Mouse (Mus musculus): ENCODE measurements at regions not wholly inside any gene's neighbourhood (a gene's known extent, or its start where the extent isn't known, plus 50 kb on each side); places are given as distances from the start of the nearest gene placed in this dataset.

DNA sequence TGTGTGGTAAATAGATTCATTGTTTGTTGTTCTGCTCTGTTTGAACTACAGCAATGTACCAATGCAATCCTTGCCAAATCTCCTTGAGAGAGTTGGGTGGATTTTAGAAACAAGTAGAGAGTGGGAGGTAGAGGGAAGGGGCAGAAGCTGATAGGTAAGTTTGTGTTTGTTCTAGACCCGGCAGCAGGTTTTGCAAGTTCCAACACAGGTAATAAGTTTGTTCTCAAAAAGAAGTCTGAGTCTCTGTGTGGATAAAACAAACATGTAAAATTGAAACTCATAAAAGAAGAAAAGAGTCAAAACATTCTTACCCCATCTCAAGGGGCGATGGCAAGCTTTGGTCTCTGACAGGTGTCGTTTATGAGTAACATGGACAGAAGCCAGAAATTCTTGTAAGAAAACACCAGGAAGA is 788.3 kb upstream of the Alcam start:
- H3K4me2 ChIP-seq (ENCODE audit: low read length): no peak overlapping the region
- H3K4me1 ChIP-seq (ENCODE audit: control insufficient read depth, insufficient read depth, low read length): no peaks in the 10 kb centered on the region
- DNase-seq (ENCODE audit: low spot score) (no peak), ATAC-seq (no peak)
- H3K27me3 ChIP-seq (replicated peaks; ENCODE audit: control insufficient read depth, insufficient read depth, low read length): no peaks in the 10 kb centered on the region
- no peaks in the 10 kb centered on the region for H3K9me3 ChIP-seq (replicated peaks; ENCODE audit: control insufficient read depth, low read length)
- H3K27ac ChIP-seq (ENCODE audit: low read depth, low read length): no peak overlapping the region
- 85% methylated on average over 3 of the region's 3 CpGs for WGBS
- no peaks in the 10 kb centered on the region for H3K36me3 ChIP-seq (ENCODE audit: control insufficient read depth, insufficient read depth, low read length)
- H3K4me3 ChIP-seq (ENCODE audit: low read depth, low read length): no peak overlapping the region
- H3K9ac ChIP-seq (ENCODE audit: low read length): no peak overlapping the region

DNA sequence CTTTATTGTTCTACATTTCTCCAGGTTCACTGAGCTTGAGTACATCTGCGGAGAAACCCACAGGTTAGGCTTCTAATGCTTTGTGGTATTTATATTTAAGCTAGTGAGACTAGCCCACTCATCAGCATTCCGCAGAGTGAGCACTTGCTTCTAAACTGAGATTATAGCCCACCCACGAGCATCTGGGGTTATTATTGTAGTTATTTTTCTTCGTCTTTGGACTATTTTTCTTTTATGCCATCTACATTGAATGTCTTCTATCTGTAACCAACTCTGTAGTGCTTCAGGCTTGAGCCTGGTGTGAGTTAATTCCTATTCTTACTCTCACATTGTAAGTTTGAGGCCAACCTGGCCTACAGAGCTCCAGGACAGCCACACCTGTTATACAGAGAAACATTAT is 765.0 kb upstream of the Alcam start:
- Histone ChIP-seq H3K4me1 (ENCODE audit: control insufficient read depth, insufficient read depth, low read length) (no peaks in the 10 kb centered on the region), H3K36me3 (ENCODE audit: control insufficient read depth, insufficient read depth, low read length) (no peaks in the 10 kb centered on the region), H3K4me2 (ENCODE audit: low read length) (no peak overlapping the region), H3K27ac (ENCODE audit: low read depth, low read length) (no peak overlapping the region), H3K9ac (ENCODE audit: low read length) (no peak overlapping the region), H3K27me3 (replicated peaks; ENCODE audit: control insufficient read depth, insufficient read depth, low read length) (no peaks in the 10 kb centered on the region), H3K9me3 (replicated peaks; ENCODE audit: control insufficient read depth, low read length) (no peaks in the 10 kb centered on the region), H3K4me3 (ENCODE audit: low read depth, low read length) (no peak overlapping the region)
- DNase-seq (ENCODE audit: low spot score) (no peak), ATAC-seq (no peak)
- WGBS: 77% methylated on average over 4 of the region's 4 CpGs

DNA sequence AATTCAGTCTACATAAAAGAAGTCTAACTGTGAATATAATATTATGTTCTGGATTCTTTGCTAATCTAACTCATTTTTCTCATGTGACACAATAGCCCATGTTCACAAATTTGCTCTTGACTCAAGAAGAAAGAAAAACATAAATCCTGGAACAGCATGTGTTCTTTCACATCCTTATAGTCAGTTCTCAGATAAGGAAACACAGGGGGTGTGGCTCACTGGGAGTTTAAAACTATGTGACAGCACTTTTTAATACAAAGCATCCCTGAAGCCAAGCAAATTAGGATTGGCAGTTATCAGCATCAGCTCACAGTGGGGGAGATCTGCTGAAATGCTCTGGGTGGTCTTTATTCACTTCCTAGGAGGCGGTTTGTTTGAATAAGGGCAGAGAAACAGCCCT is 747.6 kb upstream of the Alcam start:
- no peaks in the 10 kb centered on the region for H3K4me1 ChIP-seq (ENCODE audit: control insufficient read depth, insufficient read depth, low read length)
- H3K9me3 ChIP-seq (replicated peaks; ENCODE audit: control insufficient read depth, low read length): no peaks in the 10 kb centered on the region
- H3K4me2 ChIP-seq (ENCODE audit: low read length): no peak overlapping the region
- peak; percentile 3 for DNase-seq (ENCODE audit: low spot score)
- ATAC-seq: no peak
- WGBS: 13% methylated on average over 1 of the region's 1 CpGs
- no peak overlapping the region for H3K4me3 ChIP-seq (ENCODE audit: low read depth, low read length)
- no peaks in the 10 kb centered on the region for H3K36me3 ChIP-seq (ENCODE audit: control insufficient read depth, insufficient read depth, low read length)
- no peak overlapping the region for H3K27ac ChIP-seq (ENCODE audit: low read depth, low read length)
- no peaks in the 10 kb centered on the region for H3K27me3 ChIP-seq (replicated peaks; ENCODE audit: control insufficient read depth, insufficient read depth, low read length)
- no peak overlapping the region for H3K9ac ChIP-seq (ENCODE audit: low read length)

GRCm38 (mm10) chr16:53186444-53186843 is 732.6 kb upstream of the Alcam start:
- Histone ChIP-seq H3K9me3 (replicated peaks; ENCODE audit: control insufficient read depth, low read length) (no peaks in the 10 kb centered on the region), H3K27me3 (replicated peaks; ENCODE audit: control insufficient read depth, insufficient read depth, low read length) (no peaks in the 10 kb centered on the region), H3K4me1 (ENCODE audit: control insufficient read depth, insufficient read depth, low read length) (no peaks in the 10 kb centered on the region), H3K9ac (ENCODE audit: low read length) (no peak overlapping the region), H3K27ac (ENCODE audit: low read depth, low read length) (no peak overlapping the region), H3K4me3 (ENCODE audit: low read depth, low read length) (no peak overlapping the region), H3K4me2 (ENCODE audit: low read length) (no peak overlapping the region), H3K36me3 (ENCODE audit: control insufficient read depth, insufficient read depth, low read length) (no peaks in the 10 kb centered on the region)
- DNase-seq (ENCODE audit: low spot score) (no peak), ATAC-seq (no peak)
- WGBS: 74% methylated on average over 3 of the region's 3 CpGs

DNA sequence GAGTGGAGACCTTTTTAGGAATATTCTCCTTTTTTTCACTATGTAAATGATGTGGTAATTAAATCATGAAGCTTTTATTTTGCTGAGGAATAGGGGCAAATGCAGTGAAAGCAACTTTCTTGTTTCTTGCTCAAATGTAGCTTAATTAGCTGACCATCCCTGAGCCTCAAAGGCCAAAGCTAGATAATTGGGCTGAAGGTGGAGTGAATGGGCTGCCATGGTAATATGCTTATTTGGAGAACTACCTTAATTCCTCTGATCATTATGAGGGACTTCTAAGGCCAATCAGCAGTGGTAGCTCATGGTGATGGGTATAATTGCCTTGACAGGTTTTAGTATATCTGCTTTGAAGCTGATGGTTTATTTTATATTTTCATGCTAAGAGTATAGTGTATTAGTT is 702.5 kb upstream of the Alcam start:
- no peak overlapping the region for H3K4me3 ChIP-seq (ENCODE audit: low read depth, low read length)
- no peak for DNase-seq (ENCODE audit: low spot score)
- H3K9me3 ChIP-seq (replicated peaks; ENCODE audit: control insufficient read depth, low read length): no peaks in the 10 kb centered on the region
- no peak for ATAC-seq
- H3K9ac ChIP-seq (ENCODE audit: low read length): no peak overlapping the region
- no peak overlapping the region for H3K4me2 ChIP-seq (ENCODE audit: low read length)
- H3K27ac ChIP-seq (ENCODE audit: low read depth, low read length): no peak overlapping the region
- H3K4me1 ChIP-seq (ENCODE audit: control insufficient read depth, insufficient read depth, low read length): no peaks in the 10 kb centered on the region
- H3K27me3 ChIP-seq (replicated peaks; ENCODE audit: control insufficient read depth, insufficient read depth, low read length): no peaks in the 10 kb centered on the region
- H3K36me3 ChIP-seq (ENCODE audit: control insufficient read depth, insufficient read depth, low read length): no peaks in the 10 kb centered on the region

GRCm38 (mm10) chr16:53130677-53131076 is 676.8 kb upstream of the Alcam start:
- 90% methylated on average over 2 of the region's 2 CpGs for WGBS
- H3K4me1 ChIP-seq (ENCODE audit: control insufficient read depth, insufficient read depth, low read length): no peaks in the 10 kb centered on the region
- H3K9ac ChIP-seq (ENCODE audit: low read length): no peak overlapping the region
- no peak overlapping the region for H3K4me2 ChIP-seq (ENCODE audit: low read length)
- no peak overlapping the region for H3K4me3 ChIP-seq (ENCODE audit: low read depth, low read length)
- ATAC-seq (no peak), DNase-seq (ENCODE audit: low spot score) (no peak)
- H3K36me3 ChIP-seq (ENCODE audit: control insufficient read depth, insufficient read depth, low read length): no peaks in the 10 kb centered on the region
- H3K27ac ChIP-seq (ENCODE audit: low read depth, low read length): no peak overlapping the region
- no peaks in the 10 kb centered on the region for H3K9me3 ChIP-seq (replicated peaks; ENCODE audit: control insufficient read depth, low read length)
- H3K27me3 ChIP-seq (replicated peaks; ENCODE audit: control insufficient read depth, insufficient read depth, low read length): no peaks in the 10 kb centered on the region

DNA sequence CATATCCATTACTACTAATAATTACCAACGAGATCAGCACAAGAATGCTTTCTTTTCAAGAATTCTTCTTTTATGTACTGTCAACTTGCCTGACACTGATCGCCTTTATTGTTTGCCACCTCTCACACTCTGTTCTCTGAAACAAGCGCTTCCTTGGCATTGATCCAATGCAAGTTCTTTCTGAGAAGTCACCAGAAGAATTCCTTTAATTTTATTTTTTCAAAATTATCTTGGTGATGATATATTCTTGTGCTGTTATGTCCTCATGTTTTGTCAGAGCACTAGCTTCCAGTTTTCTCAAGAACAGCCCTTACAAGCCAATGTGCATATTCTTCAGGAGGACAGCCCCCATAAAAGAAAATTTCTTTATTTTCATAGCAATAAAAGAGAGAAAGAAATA is 654.9 kb upstream of the Alcam start:
- WGBS: 59% methylated on average over 3 of the region's 3 CpGs
- H3K4me3 ChIP-seq (ENCODE audit: low read depth, low read length): no peak overlapping the region
- H3K4me1 ChIP-seq (ENCODE audit: control insufficient read depth, insufficient read depth, low read length): no peaks in the 10 kb centered on the region
- no peaks in the 10 kb centered on the region for H3K36me3 ChIP-seq (ENCODE audit: control insufficient read depth, insufficient read depth, low read length)
- ATAC-seq: no peak
- H3K27me3 ChIP-seq (replicated peaks; ENCODE audit: control insufficient read depth, insufficient read depth, low read length): no peaks in the 10 kb centered on the region
- no peak overlapping the region for H3K9ac ChIP-seq (ENCODE audit: low read length)
- no peaks in the 10 kb centered on the region for H3K9me3 ChIP-seq (replicated peaks; ENCODE audit: control insufficient read depth, low read length)
- H3K4me2 ChIP-seq (ENCODE audit: low read length): no peak overlapping the region
- no peak overlapping the region for H3K27ac ChIP-seq (ENCODE audit: low read depth, low read length)
- no peak for DNase-seq (ENCODE audit: low spot score)

- DNase-seq (ENCODE audit: low spot score): no peak
- no peak overlapping the region for H3K4me2 ChIP-seq (ENCODE audit: low read length)
- no peak overlapping the region for H3K9ac ChIP-seq (ENCODE audit: low read length)
- 76% methylated on average over 2 of the region's 2 CpGs for WGBS
- no peak overlapping the region for H3K4me3 ChIP-seq (ENCODE audit: low read depth, low read length)
- H3K27me3 ChIP-seq (replicated peaks; ENCODE audit: control insufficient read depth, insufficient read depth, low read length): no peaks in the 10 kb centered on the region
- no peak for ATAC-seq
- no peak overlapping the region for H3K27ac ChIP-seq (ENCODE audit: low read depth, low read length)
- no peaks in the 10 kb centered on the region for H3K9me3 ChIP-seq (replicated peaks; ENCODE audit: control insufficient read depth, low read length)
- no peaks in the 10 kb centered on the region for H3K36me3 ChIP-seq (ENCODE audit: control insufficient read depth, insufficient read depth, low read length)
- H3K4me1 ChIP-seq (ENCODE audit: control insufficient read depth, insufficient read depth, low read length): no peaks in the 10 kb centered on the region
Measured at GRCm38 (mm10) chr16:53095396-53095929, 641.6 kb upstream of the Alcam start.

- Histone ChIP-seq H3K4me2 (ENCODE audit: low read length) (no peak overlapping the region; the same call in 1 of the 2 replicates), H3K27ac (ENCODE audit: low read depth, low read length) (peak overlapping the region; percentile 72)
Measured at GRCm38 (mm10) chr16:53073856-53074568, 620.1 kb upstream of the Alcam start.

More at GRCm38 (mm10) chr16:53073856-53074568, 620.1 kb upstream of the Alcam start:
- ATAC-seq (peak; percentile 90), DNase-seq (ENCODE audit: low spot score) (peak; percentile 89)
- H3K9ac ChIP-seq (ENCODE audit: low read length): no peak overlapping the region
- 30% methylated on average over 6 of the region's 6 CpGs for WGBS
- H3K27me3 ChIP-seq (replicated peaks; ENCODE audit: control insufficient read depth, insufficient read depth, low read length): no peaks in the 10 kb centered on the region
- H3K9me3 ChIP-seq (replicated peaks; ENCODE audit: control insufficient read depth, low read length): no peaks in the 10 kb centered on the region
- no peak overlapping the region for H3K4me3 ChIP-seq (ENCODE audit: low read depth, low read length)
- H3K4me1 ChIP-seq (ENCODE audit: control insufficient read depth, insufficient read depth, low read length): peaks cover 4% of the 10 kb centered on the region; the same call in 1 of the 2 replicates
- H3K36me3 ChIP-seq (ENCODE audit: control insufficient read depth, insufficient read depth, low read length): no peaks in the 10 kb centered on the region
